Mouse (Mus musculus): Measurements from ENCODE around the gene Lsm7. TPM values are rescaled to one million over a fixed set of nuclear protein-coding genes. Genes with fewer than 3 reads are reported as not detected.

The Lsm7 gene
- total RNA-seq, 2 experiments from 2014 or later, result 137 to 307 TPM

Other genes starting within 250 kb of the Lsm7 start
- gene Gm49322, start 249.2 kb downstream of the Lsm7 start, total RNA-seq (2015), result 0.17 and 0.57 TPM in 2 replicates
- 0.61 TPM in 1 of 2 replicates, not detected in the other for gene Gm49322, start 249.2 kb downstream of the Lsm7 start, total RNA-seq (2017)
- gene Csnk1g2, start 232.4 kb downstream of the Lsm7 start, total RNA-seq (2015), result 39.1 and 43.1 TPM in 2 replicates
- gene Csnk1g2, start 232.4 kb downstream of the Lsm7 start, total RNA-seq (2017), result 127 and 171 TPM in 2 replicates
- 10.5 and 13.2 TPM in 2 replicates for gene Btbd2, start 198.1 kb downstream of the Lsm7 start, total RNA-seq (2015)
- gene Btbd2, start 198.1 kb downstream of the Lsm7 start, total RNA-seq (2017), result 19.9 and 25.7 TPM in 2 replicates
- 40.1 and 46.2 TPM in 2 replicates for gene Mknk2, start 177.1 kb downstream of the Lsm7 start, total RNA-seq (2015)
- gene Mknk2, start 177.1 kb downstream of the Lsm7 start, total RNA-seq (2017), result 32.8 and 44.4 TPM in 2 replicates
- gene Mob3a, start 153.2 kb downstream of the Lsm7 start, total RNA-seq (2015), result 26.4 and 31.9 TPM in 2 replicates
- 34.9 and 39.0 TPM in 2 replicates for gene Mob3a, start 153.2 kb downstream of the Lsm7 start, total RNA-seq (2017)
- 7.0 and 13.6 TPM in 2 replicates for gene Izumo4, start 153.0 kb downstream of the Lsm7 start, total RNA-seq (2015)
- gene Izumo4, start 153.0 kb downstream of the Lsm7 start, total RNA-seq (2017), result 1.7 and 4.3 TPM in 2 replicates
- gene Ap3d1, start 112.9 kb downstream of the Lsm7 start, total RNA-seq (2015), result 31.5 and 40.3 TPM in 2 replicates
- 34.7 and 48.7 TPM in 2 replicates for gene Ap3d1, start 112.9 kb downstream of the Lsm7 start, total RNA-seq (2017)
- gene Dot1l, start 100.0 kb downstream of the Lsm7 start, total RNA-seq (2015), result 29.2 and 34.8 TPM in 2 replicates
- gene Dot1l, start 100.0 kb downstream of the Lsm7 start, total RNA-seq (2017), result 9.0 and 9.7 TPM in 2 replicates
- gene Sf3a2, start 57.0 kb downstream of the Lsm7 start, total RNA-seq (2015), result 74.9 and 78.4 TPM in 2 replicates
- gene Sf3a2, start 57.0 kb downstream of the Lsm7 start, total RNA-seq (2017), result 11.5 and 19.0 TPM in 2 replicates
- gene Plekhj1, start 56.6 kb downstream of the Lsm7 start, total RNA-seq (2015), result 64.8 and 78.7 TPM in 2 replicates
- gene Plekhj1, start 56.6 kb downstream of the Lsm7 start, total RNA-seq (2017), result 32.6 and 43.9 TPM in 2 replicates
- gene Amh, start 50.0 kb downstream of the Lsm7 start, total RNA-seq (2015), result not detected in 2 replicates
- 0.14 TPM in 1 of 2 replicates, not detected in the other for gene Amh, start 50.0 kb downstream of the Lsm7 start, total RNA-seq (2017)
- gene Jsrp1, start 41.7 kb downstream of the Lsm7 start, total RNA-seq (2015), result not detected in 2 replicates
- not detected in 2 replicates for gene Jsrp1, start 41.7 kb downstream of the Lsm7 start, total RNA-seq (2017)
- gene Oaz1, start 28.6 kb downstream of the Lsm7 start, total RNA-seq (2015), result 1,168 and 1,276 TPM in 2 replicates
- gene Oaz1, start 28.6 kb downstream of the Lsm7 start, total RNA-seq (2017), result 222 and 291 TPM in 2 replicates
- gene Lingo3, start 11.2 kb downstream of the Lsm7 start, total RNA-seq (2015), result not detected in 2 replicates
- gene Lingo3, start 11.2 kb downstream of the Lsm7 start, total RNA-seq (2017), result not detected in 2 replicates
- gene Sppl2b, start 66 bp upstream of the Lsm7 start, total RNA-seq (2015), result 17.7 and 18.2 TPM in 2 replicates
- 29.4 and 39.4 TPM in 2 replicates for gene Sppl2b, start 66 bp upstream of the Lsm7 start, total RNA-seq (2017)
- not detected in 2 replicates for gene Tmprss9, start 16.6 kb upstream of the Lsm7 start, total RNA-seq (2015)
- gene Tmprss9, start 16.6 kb upstream of the Lsm7 start, total RNA-seq (2017), result not detected in 2 replicates
- gene Timm13, start 45.8 kb upstream of the Lsm7 start, total RNA-seq (2015), result 132 and 150 TPM in 2 replicates
- 55.3 and 100 TPM in 2 replicates for gene Timm13, start 45.8 kb upstream of the Lsm7 start, total RNA-seq (2017)
- gene Lmnb2, start 63.0 kb upstream of the Lsm7 start, total RNA-seq (2015), result 11.7 and 13.9 TPM in 2 replicates
- gene Lmnb2, start 63.0 kb upstream of the Lsm7 start, total RNA-seq (2017), result 49.3 and 56.9 TPM in 2 replicates
- 18.7 and 20.7 TPM in 2 replicates for gene Gadd45b, start 74.9 kb upstream of the Lsm7 start, total RNA-seq (2015)
- gene Gadd45b, start 74.9 kb upstream of the Lsm7 start, total RNA-seq (2017), result 17.6 and 17.9 TPM in 2 replicates
- gene Gng7, start 159.7 kb upstream of the Lsm7 start, total RNA-seq (2015), result 0.44 and 0.57 TPM in 2 replicates
- 0.83 and 1.2 TPM in 2 replicates for gene Gng7, start 159.7 kb upstream of the Lsm7 start, total RNA-seq (2017)
- gene Diras1, start 170.5 kb upstream of the Lsm7 start, total RNA-seq (2015), result not detected in 2 replicates
- not detected in 2 replicates for gene Diras1, start 170.5 kb upstream of the Lsm7 start, total RNA-seq (2017)
- 1.9 and 2.3 TPM in 2 replicates for gene Slc39a3, start 182.2 kb upstream of the Lsm7 start, total RNA-seq (2015)
- gene Slc39a3, start 182.2 kb upstream of the Lsm7 start, total RNA-seq (2017), result 4.2 and 5.0 TPM in 2 replicates
- 27.0 and 37.6 TPM in 2 replicates for gene Sgta, start 205.0 kb upstream of the Lsm7 start, total RNA-seq (2015)
- gene Sgta, start 205.0 kb upstream of the Lsm7 start, total RNA-seq (2017), result 31.1 and 31.7 TPM in 2 replicates
- 12.7 and 15.6 TPM in 2 replicates for gene Thop1, start 214.8 kb upstream of the Lsm7 start, total RNA-seq (2015)
- gene Thop1, start 214.8 kb upstream of the Lsm7 start, total RNA-seq (2017), result 28.0 and 28.7 TPM in 2 replicates
- gene Creb3l3, start 243.7 kb upstream of the Lsm7 start, total RNA-seq (2015), result 0.54 and 0.88 TPM in 2 replicates
- gene Creb3l3, start 243.7 kb upstream of the Lsm7 start, total RNA-seq (2017), result 0.30 and 0.58 TPM in 2 replicates

All from megakaryocyte progenitor cell, adult 5-6 weeks (primary cell).